Mouse (Mus musculus): ENCODE measurements at regions not wholly inside any gene's neighbourhood (a gene's known extent, or its start where the extent isn't known, plus 50 kb on each side); places are given as distances from the start of the nearest gene placed in this dataset.

DNA sequence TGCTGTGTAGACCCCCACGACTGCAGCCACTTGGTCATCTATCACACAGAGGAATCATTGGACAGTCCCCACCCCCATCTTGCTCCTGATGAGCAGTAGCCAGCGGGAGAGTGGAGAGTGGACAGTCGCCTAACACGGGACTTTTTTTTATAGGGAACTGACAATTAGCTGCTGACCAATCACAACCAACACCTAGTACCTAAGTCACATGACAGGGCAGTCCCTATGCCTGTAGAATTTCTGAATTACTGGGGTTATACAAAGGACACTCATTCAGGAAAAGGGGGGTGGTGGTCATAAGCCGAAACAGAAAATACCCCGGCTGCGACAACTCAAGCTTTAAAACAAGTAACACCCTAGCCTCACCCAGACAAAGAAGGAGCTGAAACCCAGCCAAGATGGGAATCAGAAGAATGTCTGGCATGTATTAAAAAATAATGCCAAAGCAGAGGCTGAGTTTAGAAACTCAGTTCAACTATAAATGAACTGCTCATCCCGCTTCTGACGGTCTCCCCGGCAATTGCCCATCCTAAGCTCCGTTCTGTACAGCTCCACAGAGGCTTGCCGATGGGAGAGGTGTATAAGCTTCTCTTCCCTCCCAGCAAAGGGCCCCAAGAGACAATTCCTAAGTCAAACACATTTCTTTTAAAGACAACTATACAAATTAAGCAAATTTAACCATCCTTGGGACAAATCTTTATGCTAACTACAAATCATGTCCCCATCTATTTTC lies 313.8 kb downstream of the Tex13c3 start:
- H3K4me3 ChIP-seq (ENCODE audit: low read depth, low read length) = no peak overlapping the region

DNA sequence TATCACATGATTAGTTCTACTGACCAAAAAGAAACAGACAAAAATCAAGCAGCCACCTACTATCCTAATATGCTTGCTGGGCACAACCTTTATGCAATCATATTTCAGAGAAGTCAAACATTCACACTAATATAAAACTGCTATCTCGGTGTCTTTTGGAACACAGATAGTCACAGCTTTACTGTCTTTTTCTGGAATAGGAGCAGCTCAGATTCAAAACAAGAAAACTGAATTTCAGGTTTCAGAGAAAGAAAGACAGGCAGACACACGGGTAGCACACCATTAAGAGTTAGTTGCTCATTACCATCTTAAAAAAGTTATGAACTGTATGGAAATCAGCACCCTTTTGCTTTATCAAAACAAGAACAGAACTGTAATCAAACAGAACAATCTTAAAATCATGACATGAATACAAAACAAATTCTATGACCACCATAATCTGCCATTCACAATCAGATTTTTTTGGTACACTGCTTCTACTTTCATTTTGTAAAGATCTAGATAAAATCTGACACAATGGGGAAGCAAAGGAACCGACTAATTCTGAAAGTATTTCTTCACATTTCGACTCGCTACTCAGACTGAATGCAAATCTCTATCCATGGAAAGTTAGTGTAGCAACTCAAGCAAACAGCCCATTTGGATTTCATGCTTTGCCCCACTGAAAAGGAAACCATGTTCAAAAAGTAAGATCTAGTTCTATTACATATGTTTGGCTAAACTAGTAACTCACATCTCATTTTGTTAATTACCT lies 315.1 kb downstream of the Tex13c3 start:
- Histone ChIP-seq H3K9me3 (ENCODE audit: control insufficient read depth, low read length) (no peaks in the 10 kb centered on the region), H3K36me3 (ENCODE audit: control insufficient read depth, insufficient read depth, low read length) (no peaks in the 10 kb centered on the region), H3K27ac (replicated peaks; ENCODE audit: low read depth, low read length) (no peak overlapping the region), H3K9ac (ENCODE audit: low read length) (no peak overlapping the region), H3K4me3 (ENCODE audit: low read depth, low read length) (no peak overlapping the region), H3K4me1 (ENCODE audit: control insufficient read depth, insufficient read depth, low read length) (no peaks in the 10 kb centered on the region), H3K27me3 (ENCODE audit: control insufficient read depth, insufficient read depth, low read length) (no peaks in the 10 kb centered on the region), H3K4me2 (ENCODE audit: low read depth, severe bottlenecking) (no peak overlapping the region)
- no peak for DNase-seq (ENCODE audit: low spot score)
- 84% methylated on average over 5 of the region's 5 CpGs for WGBS
- no peak for ATAC-seq (ENCODE audit: insufficient number of reproducible peaks, low FRiP score, low TSS enrichment, low read depth)

More for the DNA sequence above, 313.8 kb downstream of the Tex13c3 start:
- WGBS = 77% methylated on average over 12 of the region's 12 CpGs
- Histone ChIP-seq H3K27ac (replicated peaks; ENCODE audit: low read depth, low read length) (no peak overlapping the region), H3K4me1 (ENCODE audit: control insufficient read depth, insufficient read depth, low read length) (no peaks in the 10 kb centered on the region), H3K9ac (ENCODE audit: low read length) (no peak overlapping the region), H3K36me3 (ENCODE audit: control insufficient read depth, insufficient read depth, low read length) (no peaks in the 10 kb centered on the region), H3K27me3 (ENCODE audit: control insufficient read depth, insufficient read depth, low read length) (no peaks in the 10 kb centered on the region), H3K9me3 (ENCODE audit: control insufficient read depth, low read length) (no peaks in the 10 kb centered on the region), H3K4me2 (ENCODE audit: low read depth, severe bottlenecking) (no peak overlapping the region)
- ATAC-seq (ENCODE audit: insufficient number of reproducible peaks, low FRiP score, low TSS enrichment, low read depth) (no peak), DNase-seq (ENCODE audit: low spot score) (no peak)

DNA sequence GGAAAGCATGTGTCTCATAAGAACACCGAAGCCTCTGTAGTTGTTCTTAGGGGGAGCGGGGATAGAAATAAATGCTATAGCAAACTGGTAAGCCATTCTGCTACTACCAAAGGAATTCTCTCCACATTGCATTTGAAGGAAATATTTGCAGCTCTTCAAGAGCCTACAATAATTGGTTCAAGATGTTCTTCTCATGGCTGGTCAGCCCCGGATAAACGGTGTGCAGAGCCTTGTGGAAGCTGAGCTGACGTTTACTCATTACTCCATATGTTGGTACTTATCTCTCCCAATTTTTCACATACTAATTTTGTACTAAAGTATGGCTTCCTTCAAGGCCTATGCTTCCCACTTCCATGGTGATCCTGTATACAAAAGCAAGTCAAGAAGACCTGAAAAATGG lies 317.0 kb downstream of the Tex13c3 start:
- DNase-seq (ENCODE audit: low spot score) = no peak
- Histone ChIP-seq H3K9ac (ENCODE audit: low read length) (no peak overlapping the region), H3K4me2 (ENCODE audit: low read depth, severe bottlenecking) (no peak overlapping the region), H3K4me3 (ENCODE audit: low read depth, low read length) (no peak overlapping the region), H3K36me3 (ENCODE audit: control insufficient read depth, insufficient read depth, low read length) (no peaks in the 10 kb centered on the region), H3K27me3 (ENCODE audit: control insufficient read depth, insufficient read depth, low read length) (no peaks in the 10 kb centered on the region), H3K9me3 (ENCODE audit: control insufficient read depth, low read length) (no peaks in the 10 kb centered on the region), H3K4me1 (ENCODE audit: control insufficient read depth, insufficient read depth, low read length) (no peaks in the 10 kb centered on the region), H3K27ac (replicated peaks; ENCODE audit: low read depth, low read length) (no peak overlapping the region)
- no peak for ATAC-seq (ENCODE audit: insufficient number of reproducible peaks, low FRiP score, low TSS enrichment, low read depth)
- 51% methylated on average over 5 of the region's 5 CpGs for WGBS

DNA sequence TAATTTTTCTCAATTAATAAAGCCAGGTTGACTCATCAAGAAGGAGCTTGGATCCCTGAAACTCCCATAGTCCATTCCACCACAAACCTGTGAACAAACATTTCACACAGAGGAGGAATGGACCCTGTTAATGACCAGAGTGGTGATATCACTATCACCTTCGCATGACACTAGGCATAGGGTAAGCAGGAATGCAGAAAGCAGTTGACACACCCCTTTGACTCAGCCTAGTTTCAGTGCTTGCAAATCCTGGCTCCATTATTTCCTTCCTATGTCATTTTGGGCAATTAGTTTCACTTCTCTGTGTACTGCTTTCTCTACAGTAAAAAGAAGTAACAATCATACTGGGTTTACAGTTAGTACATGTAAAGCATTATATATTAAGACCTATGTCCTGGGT lies 318.2 kb downstream of the Tex13c3 start:
- 85% methylated on average over 1 of the region's 1 CpGs for WGBS
- Histone ChIP-seq H3K27me3 (ENCODE audit: control insufficient read depth, insufficient read depth, low read length) (no peaks in the 10 kb centered on the region), H3K9ac (ENCODE audit: low read length) (no peak overlapping the region), H3K36me3 (ENCODE audit: control insufficient read depth, insufficient read depth, low read length) (no peaks in the 10 kb centered on the region), H3K9me3 (ENCODE audit: control insufficient read depth, low read length) (no peaks in the 10 kb centered on the region), H3K4me3 (ENCODE audit: low read depth, low read length) (no peak overlapping the region), H3K27ac (replicated peaks; ENCODE audit: low read depth, low read length) (no peak overlapping the region), H3K4me2 (ENCODE audit: low read depth, severe bottlenecking) (no peak overlapping the region), H3K4me1 (ENCODE audit: control insufficient read depth, insufficient read depth, low read length) (no peaks in the 10 kb centered on the region)
- no peak for ATAC-seq (ENCODE audit: insufficient number of reproducible peaks, low FRiP score, low TSS enrichment, low read depth)
- no peak for DNase-seq (ENCODE audit: low spot score)

DNA sequence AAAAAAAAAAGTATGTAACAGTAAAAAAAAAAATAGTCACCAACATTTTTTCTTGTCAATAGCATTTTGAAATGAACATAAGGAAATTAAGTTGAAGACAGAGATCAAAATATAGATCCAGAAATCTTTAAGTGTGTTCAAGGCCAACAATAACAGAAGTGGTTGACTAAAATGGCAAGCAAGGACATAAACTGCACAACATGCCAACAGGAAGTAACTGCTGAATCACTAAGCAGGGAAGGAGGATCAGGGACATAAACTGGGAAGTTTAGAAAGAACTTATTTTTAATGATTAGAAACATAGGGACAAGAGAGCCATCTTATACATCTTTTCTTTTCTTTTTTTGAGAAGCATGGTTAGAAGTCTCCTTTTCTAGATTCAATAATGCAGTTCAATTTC lies 318.8 kb downstream of the Tex13c3 start:
- H3K9me3 ChIP-seq (ENCODE audit: control insufficient read depth, low read length) = no peaks in the 10 kb centered on the region
- no peaks in the 10 kb centered on the region for H3K27me3 ChIP-seq (ENCODE audit: control insufficient read depth, insufficient read depth, low read length)
- no peak overlapping the region for H3K9ac ChIP-seq (ENCODE audit: low read length)
- H3K4me2 ChIP-seq (ENCODE audit: low read depth, severe bottlenecking) = no peak overlapping the region
- no peaks in the 10 kb centered on the region for H3K4me1 ChIP-seq (ENCODE audit: control insufficient read depth, insufficient read depth, low read length)
- no peak overlapping the region for H3K27ac ChIP-seq (replicated peaks; ENCODE audit: low read depth, low read length)
- no peak overlapping the region for H3K4me3 ChIP-seq (ENCODE audit: low read depth, low read length)
- ATAC-seq (ENCODE audit: insufficient number of reproducible peaks, low FRiP score, low TSS enrichment, low read depth) = no peak
- H3K36me3 ChIP-seq (ENCODE audit: control insufficient read depth, insufficient read depth, low read length) = no peaks in the 10 kb centered on the region
- no peak for DNase-seq (ENCODE audit: low spot score)

DNA sequence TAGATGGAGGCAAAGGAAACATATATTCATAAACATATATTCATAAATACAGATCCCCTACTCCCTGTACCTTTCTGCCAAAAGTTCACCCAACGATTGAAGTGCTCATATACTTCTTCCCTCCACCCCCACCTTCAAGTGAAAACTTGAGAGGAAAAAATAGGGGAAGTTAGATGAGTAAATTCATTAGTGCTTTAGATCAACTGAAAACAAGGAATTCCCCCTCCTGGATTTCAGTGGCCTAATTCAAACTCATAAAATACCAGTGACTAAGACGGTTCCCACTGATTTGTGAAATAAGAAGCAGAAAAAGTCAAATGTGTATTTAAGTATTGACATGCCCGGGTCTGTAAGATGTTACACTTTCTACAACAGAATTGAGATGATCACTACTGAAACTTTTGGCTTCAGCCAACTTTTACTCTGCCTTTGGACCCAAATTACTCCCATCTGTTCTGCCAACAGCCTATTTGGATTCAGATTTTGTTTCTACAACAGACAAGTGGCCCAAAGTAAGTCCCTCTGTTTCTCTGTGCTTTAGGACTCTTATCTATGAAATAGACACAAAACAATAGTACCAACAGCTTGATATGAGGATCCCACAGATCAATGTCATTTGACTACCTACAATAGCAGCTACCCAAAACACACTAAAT lies 320.7 kb downstream of the Tex13c3 start:
- no peak overlapping the region for H3K27ac ChIP-seq (replicated peaks; ENCODE audit: low read depth, low read length)
- no peak overlapping the region for H3K4me3 ChIP-seq (ENCODE audit: low read depth, low read length)
- no peaks in the 10 kb centered on the region for H3K36me3 ChIP-seq (ENCODE audit: control insufficient read depth, insufficient read depth, low read length)
- no peak overlapping the region for H3K4me2 ChIP-seq (ENCODE audit: low read depth, severe bottlenecking)
- H3K9me3 ChIP-seq (ENCODE audit: control insufficient read depth, low read length) = no peaks in the 10 kb centered on the region
- no peaks in the 10 kb centered on the region for H3K27me3 ChIP-seq (ENCODE audit: control insufficient read depth, insufficient read depth, low read length)
- no peak for ATAC-seq (ENCODE audit: insufficient number of reproducible peaks, low FRiP score, low TSS enrichment, low read depth)
- DNase-seq (ENCODE audit: low spot score) = no peak
- WGBS = 80% methylated on average over 3 of the region's 3 CpGs
- no peak overlapping the region for H3K9ac ChIP-seq (ENCODE audit: low read length)
- no peaks in the 10 kb centered on the region for H3K4me1 ChIP-seq (ENCODE audit: control insufficient read depth, insufficient read depth, low read length)

DNA sequence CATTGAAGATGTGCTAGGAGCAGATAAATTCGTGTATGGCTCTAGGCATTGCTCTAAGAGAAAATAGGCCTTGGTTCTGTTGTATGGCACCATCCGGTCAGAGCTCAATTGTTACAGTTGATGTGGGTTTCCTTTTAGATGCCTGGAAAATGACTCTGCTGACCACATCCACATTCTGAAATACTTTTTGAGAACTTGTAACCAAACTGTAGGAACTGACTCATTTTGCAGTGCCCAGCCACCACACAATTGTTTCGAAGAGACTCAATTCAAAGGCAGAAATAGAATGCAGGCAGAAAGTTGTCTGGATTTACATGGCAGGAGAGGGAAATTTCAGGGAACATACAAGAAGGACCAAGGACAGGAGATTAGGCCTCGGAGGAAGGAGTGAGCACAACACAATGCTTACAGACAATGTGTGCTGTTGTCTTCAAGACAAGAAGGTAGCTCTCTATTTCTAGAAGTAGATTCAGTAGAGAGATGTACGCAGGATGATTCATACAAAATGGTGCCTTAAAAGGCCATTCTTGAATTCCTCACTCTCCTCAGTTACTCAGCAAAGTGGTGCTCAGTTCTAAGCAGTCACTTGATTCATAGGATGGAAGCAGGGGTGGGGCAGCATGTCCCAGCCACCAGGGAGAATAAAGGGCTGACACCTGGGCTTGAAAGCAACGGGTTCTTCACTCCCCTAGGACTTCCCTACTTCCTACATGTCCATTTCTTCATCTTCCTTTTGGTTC lies 323.5 kb downstream of the Tex13c3 start:
- H3K4me1 ChIP-seq (ENCODE audit: control insufficient read depth, insufficient read depth, low read length) = no peaks in the 10 kb centered on the region
- no peaks in the 10 kb centered on the region for H3K36me3 ChIP-seq (ENCODE audit: control insufficient read depth, insufficient read depth, low read length)
- DNase-seq (ENCODE audit: low spot score) = no peak
- H3K27me3 ChIP-seq (ENCODE audit: control insufficient read depth, insufficient read depth, low read length) = no peaks in the 10 kb centered on the region
- H3K9me3 ChIP-seq (ENCODE audit: control insufficient read depth, low read length) = no peaks in the 10 kb centered on the region
- no peak overlapping the region for H3K9ac ChIP-seq (ENCODE audit: low read length)
- H3K27ac ChIP-seq (replicated peaks; ENCODE audit: low read depth, low read length) = no peak overlapping the region
- ATAC-seq (ENCODE audit: insufficient number of reproducible peaks, low FRiP score, low TSS enrichment, low read depth) = no peak
- H3K4me2 ChIP-seq (ENCODE audit: low read depth, severe bottlenecking) = no peak overlapping the region
- H3K4me3 ChIP-seq (ENCODE audit: low read depth, low read length) = no peak overlapping the region
- WGBS = 83% methylated on average over 6 of the region's 6 CpGs

DNA sequence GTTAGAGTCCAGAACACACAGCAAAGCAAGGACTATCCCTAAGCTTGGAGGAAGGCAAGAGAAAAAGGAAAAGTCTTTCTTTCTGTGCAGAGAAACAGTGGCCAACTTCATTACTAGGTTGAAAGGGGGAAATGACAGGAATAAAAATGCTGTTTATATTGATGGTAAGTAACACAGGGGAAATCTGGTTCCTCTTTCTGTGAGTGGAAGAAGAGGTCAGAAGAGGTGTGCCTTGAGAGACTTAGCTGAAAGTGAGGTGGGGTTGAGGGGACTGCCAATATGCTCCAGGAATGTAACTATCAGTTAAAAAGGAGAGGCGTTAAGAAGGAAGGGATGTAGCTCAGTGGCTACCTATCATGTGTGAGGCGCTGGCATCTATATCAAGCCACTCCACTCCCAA lies 327.5 kb downstream of the Tex13c3 start:
- Histone ChIP-seq H3K4me1 (ENCODE audit: control insufficient read depth, insufficient read depth, low read length) (no peaks in the 10 kb centered on the region), H3K9me3 (ENCODE audit: control insufficient read depth, low read length) (no peaks in the 10 kb centered on the region), H3K36me3 (ENCODE audit: control insufficient read depth, insufficient read depth, low read length) (no peaks in the 10 kb centered on the region), H3K27ac (replicated peaks; ENCODE audit: low read depth, low read length) (no peak overlapping the region), H3K4me2 (ENCODE audit: low read depth, severe bottlenecking) (no peak overlapping the region), H3K4me3 (ENCODE audit: low read depth, low read length) (no peak overlapping the region), H3K9ac (ENCODE audit: low read length) (no peak overlapping the region), H3K27me3 (ENCODE audit: control insufficient read depth, insufficient read depth, low read length) (no peaks in the 10 kb centered on the region)
- 78% methylated on average over 2 of the region's 2 CpGs for WGBS
- no peak for DNase-seq (ENCODE audit: low spot score)
- no peak for ATAC-seq (ENCODE audit: insufficient number of reproducible peaks, low FRiP score, low TSS enrichment, low read depth)
